Mouse (Mus musculus) CH12.LX (cell line): Measurements from ENCODE around the gene Ppm1j. TPM values are rescaled to one million over a fixed set of nuclear protein-coding genes. Genes with fewer than 3 reads are reported as not detected.

Experiments
- DNase-seq: peaks from one replicate; pipeline ENCODE4 v3.0.0-alpha.2; 2013; ENCODE audit errors: extremely low read depth
- H3K27ac ChIP-seq: 2 replicates; pipeline ENCODE4 v1.5.1; 2012; ENCODE audit warnings: low read depth, mild to moderate bottlenecking, control low read depth, moderate library complexity; ENCODE audit not compliant: insufficient read depth
- H3K27me3 ChIP-seq: replicated peaks from 2 replicates; pipeline ENCODE3; 2012; ENCODE audit warnings: inconsistent platforms
- H3K36me3 ChIP-seq, 2 experiments: replicated peaks in 1 of 2; 2 replicates each; pipeline versions ENCODE3 to v1.6.1; 2012; ENCODE audit warnings: inconsistent platforms in 1 of 2, low read length in 1 of 2, mild to moderate bottlenecking in 1 of 2, mixed read lengths in 1 of 2, moderate library complexity in 1 of 2; ENCODE audit not compliant: control insufficient read depth in 1 of 2, insufficient read depth in 1 of 2
- H3K4me1 ChIP-seq, 2 experiments: 2 replicates each; pipeline ENCODE4 v1.6.1; 2012; ENCODE audit warnings: inconsistent platforms in 1 of 2, moderate library complexity in 1 of 2; ENCODE audit not compliant: insufficient read depth in 2 of 2, control insufficient read depth in 1 of 2
- H3K4me2 ChIP-seq: 2 replicates; pipeline ENCODE4 v1.6.1; 2012; ENCODE audit warnings: low read depth, mild to moderate bottlenecking, control low read depth; ENCODE audit not compliant: poor library complexity, insufficient read depth, severe bottlenecking
- H3K4me3 ChIP-seq, 3 experiments: fragments of 150-350 bp in 1 of 3; sonication (generic) in 1 of 3; replicated peaks in 1 of 3; 2 replicates each; pipeline versions ENCODE3 to v1.5.1; 2011 to 2012; ENCODE audit warnings: low read depth in 2 of 3, low read length in 2 of 3, mild to moderate bottlenecking in 2 of 3, moderate library complexity in 2 of 3, control low read depth in 1 of 3, improper control_type of control experiment in 1 of 3, inconsistent platforms in 1 of 3, mixed read lengths in 1 of 3; ENCODE audit not compliant: poor library complexity in 1 of 3
- H3K79me2 ChIP-seq: replicated peaks from 2 replicates; pipeline ENCODE4 v1.6.1; 2012; ENCODE audit warnings: mild to moderate bottlenecking, moderate library complexity; ENCODE audit not compliant: control insufficient read depth, poor library complexity, insufficient read depth, severe bottlenecking; ENCODE audit errors: extremely low read depth
- H3K9ac ChIP-seq: 2 replicates; pipeline ENCODE4 v1.6.1; 2012; ENCODE audit warnings: low read depth, mild to moderate bottlenecking, control low read depth, moderate library complexity; ENCODE audit not compliant: insufficient read depth
- H3K9me3 ChIP-seq: replicated peaks from 2 replicates; pipeline ENCODE3; 2012; ENCODE audit warnings: low read length, inconsistent platforms, mixed read lengths
- HCFC1 ChIP-seq: IDR thresholded peaks from 2 replicates; pipeline ENCODE4 v1.6.1; 2012; ENCODE audit warnings: low read depth, mild to moderate bottlenecking, inconsistent platforms, low read length, improper control_type of control experiment
- IRF4 ChIP-seq: IDR thresholded peaks from 2 replicates; pipeline ENCODE4 v1.6.1; 2014; ENCODE audit warnings: low read depth, mild to moderate bottlenecking, inconsistent platforms, low read length, improper control_type of control experiment
- MAX ChIP-seq: IDR thresholded peaks from 2 replicates; pipeline ENCODE4 v1.6.1; 2011; ENCODE audit warnings: low read length, improper control_type of control experiment
- MEF2A ChIP-seq: IDR thresholded peaks from 2 replicates; pipeline ENCODE4 v1.6.1; 2014; ENCODE audit warnings: low read depth, mild to moderate bottlenecking, inconsistent platforms, low read length, improper control_type of control experiment, borderline replicate concordance
- PAX5 ChIP-seq: IDR thresholded peaks from 2 replicates; pipeline ENCODE4 v1.6.1; 2012; ENCODE audit warnings: low read length, inconsistent platforms, mixed read lengths
- POLR2A ChIP-seq: IDR thresholded peaks from 2 replicates; pipeline ENCODE4 v1.6.1; 2011; ENCODE audit warnings: low read depth, mild to moderate bottlenecking, improper control_type of control experiment, low read length
- POLR2AphosphoS2 ChIP-seq: IDR thresholded peaks from 2 replicates; pipeline ENCODE4 v1.6.1; 2011; ENCODE audit warnings: low read depth, low read length, improper control_type of control experiment
- RCOR1 ChIP-seq: conservative IDR thresholded peaks from 2 replicates; pipeline ENCODE4 v1.6.1; 2012; ENCODE audit warnings: low read depth, mild to moderate bottlenecking, inconsistent platforms, low read length, improper control_type of control experiment
- SIN3A ChIP-seq: IDR thresholded peaks from 2 replicates; pipeline ENCODE4 v1.6.1; 2012; ENCODE audit warnings: low read length, improper control_type of control experiment, inconsistent platforms
- TBP ChIP-seq: conservative IDR thresholded peaks from 2 replicates; pipeline ENCODE4 v1.6.1; 2011; ENCODE audit warnings: low read depth, low read length, improper control_type of control experiment
- UBTF ChIP-seq: IDR thresholded peaks from 2 replicates; pipeline ENCODE4 v1.6.1; 2012; ENCODE audit warnings: low read depth, mild to moderate bottlenecking, inconsistent platforms, low read length, improper control_type of control experiment, moderate library complexity
- USF1 ChIP-seq: IDR thresholded peaks from 2 replicates; pipeline ENCODE4 v1.6.1; 2014; ENCODE audit warnings: low read depth, mild to moderate bottlenecking, inconsistent platforms, low read length, improper control_type of control experiment
- ZMIZ1 ChIP-seq: IDR thresholded peaks from 2 replicates; pipeline ENCODE4 v1.6.1; 2012; ENCODE audit warnings: low read depth, mild to moderate bottlenecking, inconsistent platforms, low read length, improper control_type of control experiment
- dilution Hi-C: fragments of 300-500 bp; cut with MboI; formaldehyde crosslinking; loops from 2 replicates; pipeline ENCODE4 v1.14.3; 2020; ENCODE audit warnings: low sequenced_read_pairs; ENCODE audit not compliant: extremely low pct_unique_long_range_greater_than_20kb, extremely low pct_ligation_motif_present
- in situ Hi-C: fragments of 300-500 bp; cut with MboI; formaldehyde crosslinking; loops from 3 replicates; pipeline ENCODE4 v1.14.3; 2019; ENCODE audit warnings: low sequenced_read_pairs, low pct_ligation_motif_present, low pct_unique_long_range_greater_than_20kb, mixed read lengths
- polyA plus RNA-seq: library from polyadenylated mRNA; unstranded; fragments of >175 nt; gene quantifications from 2 replicates; pipeline ENCODE4 v1.2.1, GENCODE M21; 2012; ENCODE audit warnings: low read depth; ENCODE audit not compliant: insufficient read length
- total RNA-seq, 2 experiments: library from RNA; depleted of rRNA; stranded (reverse); fragments of 300-350 nt in 1 of 2; fragments of >200 nt in 1 of 2; gene quantifications; 2 replicates each; pipeline ENCODE4 v1.2.3; 2012 to 2014

Ppm1j gene
- total and polyA plus RNA-seq, 3 experiments = 2.1 to 6.5 (median 6.4) TPM

DNA sequence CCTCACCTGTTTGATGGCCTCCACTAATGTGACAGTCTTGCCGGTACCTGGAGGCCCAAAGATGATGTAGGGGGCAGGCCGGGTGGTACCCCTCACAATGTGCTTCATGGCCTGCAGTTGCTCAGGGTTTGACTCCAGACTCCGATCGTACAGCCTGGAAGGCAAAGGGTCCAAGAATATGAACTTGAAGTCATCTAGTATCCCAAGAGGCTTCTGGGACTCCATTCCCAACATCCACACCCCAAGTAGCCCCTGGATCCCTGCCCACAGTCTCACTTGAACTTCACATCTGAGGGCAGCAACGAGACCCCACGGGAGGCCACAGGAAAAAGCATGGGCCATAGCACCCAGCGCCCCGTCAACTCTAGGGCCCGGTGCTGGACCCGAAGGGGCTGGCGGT, 19.8 kb downstream of the Ppm1j start:
- Histone ChIP-seq H3K36me3 (peaks cover 53 to 88% of the 10 kb centered on the region in 2 experiments), H3K9me3 (no peaks in the 10 kb centered on the region)
- in situ Hi-C loops = no loop called here

DNA sequence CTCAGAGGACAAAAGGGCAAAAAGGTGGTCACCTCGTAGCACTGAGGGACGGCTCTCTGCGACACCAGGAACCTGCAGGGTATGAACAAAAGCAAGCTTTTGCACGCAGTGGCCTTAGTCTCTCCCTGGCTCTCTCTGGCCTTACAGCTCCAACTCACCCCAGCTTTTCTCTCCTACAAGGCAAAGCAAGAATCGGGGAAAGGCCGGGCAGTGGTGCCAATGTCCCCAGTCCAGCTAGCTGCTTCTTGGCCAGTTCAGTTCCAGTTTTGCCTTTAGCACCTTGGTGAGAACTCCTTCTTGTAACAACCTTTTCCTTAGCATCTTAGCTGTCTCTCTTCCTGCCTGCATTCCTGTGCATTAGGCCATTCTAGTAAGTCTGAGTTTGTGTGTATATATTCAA, 20.6 kb downstream of the Ppm1j start:
- no peak for DNase-seq
- H3K9me3 ChIP-seq = no peaks in the 10 kb centered on the region
- H3K79me2 ChIP-seq = no peaks in the 10 kb centered on the region
- peaks cover 49 to 86% of the 10 kb centered on the region in 2 experiments for H3K36me3 ChIP-seq
- TF ChIP-seq IRF4 (no peak), SIN3A (no peak), POLR2A (no peak), USF1 (no peak), ZMIZ1 (no peak), POLR2AphosphoS2 (no peak), TBP (no peak), RCOR1 (no peak)
- H3K4me1 ChIP-seq = peaks cover 6 to 8% of the 10 kb centered on the region in 2 experiments; a peak in 2 of 4 replicates
- H3K4me3 ChIP-seq = no peak overlapping the region
- no peak overlapping the region for H3K27ac ChIP-seq
- H3K9ac ChIP-seq = no peak overlapping the region
- dilution Hi-C loops (no loop called here), in situ Hi-C loops (no loop called here)
- no peak overlapping the region for H3K4me2 ChIP-seq
- H3K27me3 ChIP-seq = no peaks in the 10 kb centered on the region

More for the DNA sequence above, 19.8 kb downstream of the Ppm1j start:
- H3K9ac ChIP-seq = no peak overlapping the region
- no peak for TF ChIP-seq USF1
- TF ChIP-seq PAX5 = no peak
- no peak for TF ChIP-seq MAX
- no peak for DNase-seq
- H3K79me2 ChIP-seq = no peaks in the 10 kb centered on the region
- H3K4me3 ChIP-seq = no peak overlapping the region
- no peak overlapping the region for H3K4me2 ChIP-seq
- no peak overlapping the region for H3K27ac ChIP-seq
- no peaks in the 10 kb centered on the region for H3K27me3 ChIP-seq
- H3K4me1 ChIP-seq = peaks cover 7 to 16% of the 10 kb centered on the region in 2 experiments; a peak in 2 of 4 replicates
- dilution Hi-C loops = no loop called here

DNA sequence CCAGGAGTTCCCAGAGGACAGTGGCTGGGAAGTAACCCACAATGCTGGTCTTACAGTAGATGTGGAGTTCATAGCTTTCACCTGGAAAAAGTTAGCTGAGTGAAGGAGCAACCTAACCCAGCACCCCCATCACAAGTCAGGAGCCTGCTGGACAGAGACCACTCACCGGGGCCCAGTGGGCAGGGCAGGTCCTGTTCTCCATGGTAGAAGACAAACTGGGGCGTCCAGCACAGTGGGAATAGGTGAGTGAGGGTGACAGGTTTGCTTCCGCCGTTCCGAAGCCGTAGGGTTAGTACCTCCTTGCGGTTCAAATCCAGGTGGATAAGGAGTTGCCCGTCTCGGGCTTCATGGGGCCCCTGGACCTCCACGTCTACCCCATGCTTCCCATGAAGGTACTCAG, 23.5 kb downstream of the Ppm1j start:
- Histone ChIP-seq H3K27ac (no peak overlapping the region), H3K4me2 (no peak overlapping the region), H3K4me3 (no peak overlapping the region), H3K9me3 (no peaks in the 10 kb centered on the region), H3K79me2 (no peaks in the 10 kb centered on the region), H3K4me1 (no peaks in the 10 kb centered on the region), H3K27me3 (no peaks in the 10 kb centered on the region), H3K36me3 (peaks cover 36 to 74% of the 10 kb centered on the region in 2 experiments), H3K9ac (no peak overlapping the region)
- dilution Hi-C loops (no loop called here), in situ Hi-C loops (no loop called here)
- no peak for DNase-seq
- TF ChIP-seq MEF2A (no peak), HCFC1 (no peak), UBTF (no peak)
